Mouse (Mus musculus) megakaryocyte-erythroid progenitor cell, adult 5-6 weeks (primary cell): ENCODE measurements around the gene Cyth4. TPM values are rescaled to one million over a fixed set of nuclear protein-coding genes. Genes with fewer than 3 reads are reported as not detected.

Source experiments
- ATAC-seq: replicated peaks from 2 replicates; pipeline ENCODE4 v1.8.0; 2016; ENCODE audit warnings: mild to moderate bottlenecking, inconsistent platforms; ENCODE audit not compliant: severe bottlenecking, poor library complexity, low FRiP score, low TSS enrichment
- total RNA-seq, 2 experiments: library from RNA; stranded (forward) in 1 of 2; stranded (reverse) in 1 of 2; fragments of 200-1000, 215-1000 nt in 1 of 2; fragments of >200 nt in 1 of 2; fragmentation: Nextera tagmentation in 1 of 2; gene quantifications; 2 replicates each; pipeline ENCODE4 v1.2.3; 2014 to 2017

Gene Cyth4
- total RNA-seq, 2 experiments from 2014 or later, result 7.0 to 12.9 TPM

DNA sequence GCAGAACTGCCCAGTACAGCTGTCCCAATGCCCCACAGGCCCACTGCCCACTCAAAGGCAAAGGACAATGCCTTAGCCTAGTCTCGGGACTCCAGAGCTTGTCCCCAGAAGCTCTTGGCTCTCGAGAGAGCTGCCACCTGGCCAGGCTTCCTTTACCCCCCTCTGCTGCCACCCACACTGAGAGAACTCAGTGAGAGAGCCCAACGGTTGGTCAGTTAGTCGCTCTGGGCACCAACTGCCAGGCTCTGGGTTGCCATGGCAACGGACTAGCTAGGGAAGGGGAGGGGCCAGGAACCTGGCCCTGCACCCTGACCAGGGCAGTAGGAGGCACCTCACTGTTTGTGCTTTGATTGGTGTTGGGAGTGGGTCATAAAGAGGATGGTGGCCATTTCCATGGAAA lies 73.5 kb downstream of the Cyth4 start:
- no peak for ATAC-seq

Other genes with a start within 250 kb of the Cyth4 start
- not detected in 2 replicates for gene Tex33, start 201.1 kb upstream of the Cyth4 start, total RNA-seq (2014; fragmentation: Nextera tagmentation)
- not detected in 2 replicates for gene Tex33, start 201.1 kb upstream of the Cyth4 start, total RNA-seq (2017)
- gene Tst, start 191.1 kb upstream of the Cyth4 start, total RNA-seq (2014; fragmentation: Nextera tagmentation), result 6.4 and 10.2 TPM in 2 replicates
- gene Tst, start 191.1 kb upstream of the Cyth4 start, total RNA-seq (2017), result 0.80 and 2.1 TPM in 2 replicates
- 18.7 and 23.2 TPM in 2 replicates for gene Mpst, start 190.6 kb upstream of the Cyth4 start, total RNA-seq (2014; fragmentation: Nextera tagmentation)
- 37.0 and 41.1 TPM in 2 replicates for gene Mpst, start 190.6 kb upstream of the Cyth4 start, total RNA-seq (2017)
- gene Kctd17, start 168.5 kb upstream of the Cyth4 start, total RNA-seq (2014; fragmentation: Nextera tagmentation), result 0.82 TPM in 1 of 2 replicates, not detected in the other
- 2.2 TPM in 1 of 2 replicates, not detected in the other for gene Kctd17, start 168.5 kb upstream of the Cyth4 start, total RNA-seq (2017)
- gene Tmprss6, start 128.4 kb upstream of the Cyth4 start, total RNA-seq (2014; fragmentation: Nextera tagmentation), result 0.96 TPM in 1 of 2 replicates, not detected in the other
- gene Tmprss6, start 128.4 kb upstream of the Cyth4 start, total RNA-seq (2017), result 0.46 TPM in 1 of 2 replicates, not detected in the other
- gene Il2rb, start 101.8 kb upstream of the Cyth4 start, total RNA-seq (2014; fragmentation: Nextera tagmentation), result 8.6 and 18.4 TPM in 2 replicates
- gene Il2rb, start 101.8 kb upstream of the Cyth4 start, total RNA-seq (2017), result 0.88 and 9.5 TPM in 2 replicates
- 3.1 and 6.9 TPM in 2 replicates for gene C1qtnf6, start 65.6 kb upstream of the Cyth4 start, total RNA-seq (2014; fragmentation: Nextera tagmentation)
- gene C1qtnf6, start 65.6 kb upstream of the Cyth4 start, total RNA-seq (2017), result 0.14 and 1.7 TPM in 2 replicates
- not detected in 2 replicates for gene Sstr3, start 52.4 kb upstream of the Cyth4 start, total RNA-seq (2014; fragmentation: Nextera tagmentation)
- gene Sstr3, start 52.4 kb upstream of the Cyth4 start, total RNA-seq (2017), result not detected in 2 replicates
- 134 and 169 TPM in 2 replicates for gene Rac2, start 24.3 kb upstream of the Cyth4 start, total RNA-seq (2014; fragmentation: Nextera tagmentation)
- gene Rac2, start 24.3 kb upstream of the Cyth4 start, total RNA-seq (2017), result 33.0 and 80.9 TPM in 2 replicates
- gene Elfn2, start 121.7 kb downstream of the Cyth4 start, total RNA-seq (2014; fragmentation: Nextera tagmentation), result not detected in 2 replicates
- gene Elfn2, start 121.7 kb downstream of the Cyth4 start, total RNA-seq (2017), result not detected in 2 replicates
- gene Mfng, start 176.4 kb downstream of the Cyth4 start, total RNA-seq (2014; fragmentation: Nextera tagmentation), result 15.0 and 21.8 TPM in 2 replicates
- gene Mfng, start 176.4 kb downstream of the Cyth4 start, total RNA-seq (2017), result 4.6 and 5.1 TPM in 2 replicates
- gene Card10, start 206.0 kb downstream of the Cyth4 start, total RNA-seq (2014; fragmentation: Nextera tagmentation), result 0.42 TPM in 1 of 2 replicates, not detected in the other
- not detected in 2 replicates for gene Card10, start 206.0 kb downstream of the Cyth4 start, total RNA-seq (2017)
- 0.77 TPM in 1 of 2 replicates, not detected in the other for gene Cdc42ep1, start 245.6 kb downstream of the Cyth4 start, total RNA-seq (2014; fragmentation: Nextera tagmentation)
- not detected in 2 replicates for gene Cdc42ep1, start 245.6 kb downstream of the Cyth4 start, total RNA-seq (2017)